In genomic region chr8:13624863-13625262, GRCm38 (mm10) we compare ENCODE assay signal across 9 mouse cellular contexts. TPM values are rescaled to one million over a fixed set of nuclear protein-coding genes. Genes with fewer than 3 reads are reported as not detected.
DNase-seq lines count a peak whose midpoint lies in the region; ATAC-seq lines count a peak whose summit lies in the region.
"Had no signal": no experiment of that assay in that cellular context is flagged by ENCODE, and none has a peak within 500 bp of the region (broad histone marks: within the 10 kb centered on the region; RNA-seq: fewer than 3 reads in every experiment).

No protein-coding gene starts in this region.

- H3K27me3 ChIP-seq in hindbrain, embryonic 15.5 days, result no peaks in the 10 kb centered on the region
- no peaks in the 10 kb centered on the region for H3K27me3 ChIP-seq in stomach, embryonic 16.5 days (ENCODE audit: control insufficient read depth, insufficient read depth, low read length)
- H3K27me3 ChIP-seq: CH12.LX had no signal

- DNase-seq in frontal cortex, adult 2 months (ENCODE audit: extremely low spot score in 1 of 2, low spot score in 1 of 2), result peak; percentile 72 to 84
- no peak for DNase-seq in frontal cortex, postnatal 25 days (ENCODE audit: low spot score in 2 of 2)
- peak; percentile 99 for DNase-seq in brain, adult 2 months (ENCODE audit: low read depth, low spot score)
- DNase-seq in fibroblast of lung, adult 2 months (ENCODE audit: low read depth), result peak; percentile 96
- DNase-seq in lung, postnatal 25 days (ENCODE audit: low spot score), result peak; percentile 77
- no peak for DNase-seq in spleen, adult 12 weeks (ENCODE audit: low spot score)

- H3K9me3 ChIP-seq in hindbrain, embryonic 15.5 days, result no peaks in the 10 kb centered on the region
- H3K9me3 ChIP-seq in stomach, embryonic 16.5 days (replicated peaks; ENCODE audit: control insufficient read depth, low read length), result 0 out of 2 replicates have a peak, but pooled peaks cover 4% of the 10 kb centered on the region

- H3K4me2 ChIP-seq in hindbrain, embryonic 15.5 days, result no peak overlapping the region
- no peak overlapping the region for H3K4me2 ChIP-seq in stomach, embryonic 16.5 days (ENCODE audit: low read depth, low read length)

- 52% methylated on average over 11 of the region's 11 CpGs for WGBS in hindbrain, embryonic 15.5 days
- WGBS in stomach, embryonic 16.5 days, result 23% methylated on average over 11 of the region's 11 CpGs

- 0 out of 2 replicates have a peak, but pooled peaks have one; percentile 3 for ATAC-seq in hindbrain, embryonic 15.5 days (ENCODE audit: low FRiP score, low read depth)
- peak; percentile 68; the same call in 1 of the 2 replicates for ATAC-seq in stomach, embryonic 16.5 days (ENCODE audit: insufficient read depth, low FRiP score)

- peak overlapping the region; percentile 82 for H3K27ac ChIP-seq in hindbrain, embryonic 15.5 days (replicated peaks)
- peak overlapping the region; percentile 54 for H3K27ac ChIP-seq in stomach, embryonic 16.5 days (ENCODE audit: low read length)

- no peak overlapping the region for H3K9ac ChIP-seq in hindbrain, embryonic 15.5 days
- 0 out of 2 replicates have a peak overlapping the region, but pooled peaks have one; percentile 22 for H3K9ac ChIP-seq in stomach, embryonic 16.5 days (ENCODE audit: low read length)

- H3K4me1 ChIP-seq in hindbrain, embryonic 15.5 days (replicated peaks), result peaks cover 40% of the 10 kb centered on the region
- H3K4me1 ChIP-seq in stomach, embryonic 16.5 days (ENCODE audit: control insufficient read depth, insufficient read depth, low read length), result peaks cover 31% of the 10 kb centered on the region

- no peaks in the 10 kb centered on the region for H3K36me3 ChIP-seq in hindbrain, embryonic 15.5 days
- H3K36me3 ChIP-seq in stomach, embryonic 16.5 days (ENCODE audit: control insufficient read depth, insufficient read depth, low read length), result peaks cover 5% of the 10 kb centered on the region; the same call in 1 of the 2 replicates

- no peak overlapping the region for H3K4me3 ChIP-seq in hindbrain, embryonic 15.5 days
- H3K4me3 ChIP-seq in stomach, embryonic 16.5 days (replicated peaks; ENCODE audit: low read length), result no peak overlapping the region

RNA-seq across cellular contexts. Expression of gene Rasa3, which starts 52.5 kb away (rescaled TPM):
- polyA plus RNA-seq in frontal cortex, adult 2 months (2012; rRNA removed), result 86.7 and 95.6 TPM in 2 replicates
- polyA plus RNA-seq in hindbrain, embryonic 15.5 days (2015; fragmentation: Nextera tagmentation; extraction: Ambion mirVana), result 33.5 and 43.1 TPM in 2 replicates
- 30.9 and 35.5 TPM in 2 replicates for polyA plus RNA-seq in stomach, embryonic 16.5 days (2015; fragmentation: Nextera tagmentation; extraction: Ambion mirVana)

Comparison
In these comparisons a context has a peak if more than half of its experiments do, and no peak if none do; other contexts are left out.
1. DNase-seq: peak in frontal cortex, adult 2 months (2 of 2), brain, adult 2 months (single experiment), fibroblast of lung, adult 2 months (single experiment) and lung, postnatal 25 days (single experiment); none in frontal cortex, postnatal 25 days (0 of 2) and spleen, adult 12 weeks (single experiment).